Mouse (Mus musculus) neural tube, embryonic 10.5 days (tissue): ENCODE data around the gene Gtf2i.
"Not testable (repeated sequence)": the region's sequence is repeated elsewhere in the genome, so short reads cannot be mapped to it uniquely, and the experiment has no call there.

Experiments
- DNase-seq: peaks from one replicate; pipeline ENCODE4 v3.0.0-alpha.2; 2017; ENCODE audit warnings: low spot score; ENCODE audit errors: extremely low spot score

Gtf2i gene

GRCm38 (mm10) chr5:134314688-134315622, at the start of gene Gtf2i:
Gtf2i (minus strand) TSS chr5:134314760.
- DNase-seq: peak; percentile 98

- DNase-seq: no peak
Measured at GRCm38 (mm10) chr5:134359101-134359500, 44.5 kb upstream of the Gtf2i start.

- DNase-seq: not testable (repeated sequence)
Measured at GRCm38 (mm10) chr5:134355372-134355771, 40.8 kb upstream of the Gtf2i start.

GRCm38 (mm10) chr5:134353117-134353516, 38.6 kb upstream of the Gtf2i start:
- no peak for DNase-seq

GRCm38 (mm10) chr5:134352527-134353001, 38.0 kb upstream of the Gtf2i start:
- no peak for DNase-seq

GRCm38 (mm10) chr5:134350660-134351059, 36.1 kb upstream of the Gtf2i start:
- peak; percentile 45 for DNase-seq

- DNase-seq: no peak
Measured at GRCm38 (mm10) chr5:134347066-134347465, 32.5 kb upstream of the Gtf2i start.

DNA sequence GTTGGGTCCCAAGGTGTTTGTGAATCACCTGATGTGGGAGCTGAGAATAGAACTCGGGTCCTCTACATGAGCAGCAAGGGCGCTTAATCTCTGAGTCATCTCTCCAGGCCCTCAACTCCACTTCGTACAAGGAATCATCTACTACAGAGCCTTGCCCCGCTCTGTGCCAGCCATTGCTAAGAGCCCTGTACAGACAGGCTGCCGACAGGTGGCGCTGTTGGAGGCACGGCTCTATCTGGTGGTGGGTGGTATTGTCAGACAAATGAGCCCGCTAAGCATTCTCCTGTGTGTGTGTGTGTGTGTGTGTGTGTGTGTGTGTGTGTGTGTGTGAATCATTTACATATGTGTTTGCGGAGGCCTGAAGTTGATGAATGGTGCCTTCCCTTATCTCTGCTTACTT, 30.9 kb upstream of the Gtf2i start:
- no peak for DNase-seq

GRCm38 (mm10) chr5:134344076-134344475, 29.5 kb upstream of the Gtf2i start:
- no peak for DNase-seq

DNA sequence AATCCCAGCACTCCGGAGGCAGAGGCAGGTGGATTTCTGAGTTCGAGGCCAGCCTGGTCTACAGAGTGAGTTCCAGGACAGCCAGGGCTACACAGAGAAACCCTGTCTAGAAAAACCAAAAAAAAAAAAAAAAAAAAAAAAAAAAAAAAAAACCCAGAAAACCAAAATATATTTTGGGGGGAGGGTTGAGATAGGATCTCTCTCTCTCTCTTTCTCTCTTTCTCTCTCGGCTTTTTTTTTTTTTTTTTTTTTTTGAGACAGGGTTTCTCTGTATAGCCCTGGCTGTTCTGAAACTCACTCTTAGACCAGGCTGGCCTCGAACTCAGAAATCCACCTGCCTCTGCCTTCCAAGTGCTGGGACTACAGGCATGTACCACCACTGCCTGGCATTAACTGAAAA, 29.0 kb upstream of the Gtf2i start:
- DNase-seq: not testable (repeated sequence)

- DNase-seq: no peak
Measured at GRCm38 (mm10) chr5:134342503-134343205, 28.1 kb upstream of the Gtf2i start.

- DNase-seq: no peak
Measured at GRCm38 (mm10) chr5:134341721-134342120, 27.2 kb upstream of the Gtf2i start.

GRCm38 (mm10) chr5:134341321-134341720, 26.8 kb upstream of the Gtf2i start:
- DNase-seq: no peak

- DNase-seq: no peak
Measured at GRCm38 (mm10) chr5:134340101-134340522, 25.6 kb upstream of the Gtf2i start.

- not testable (repeated sequence) for DNase-seq
Measured at GRCm38 (mm10) chr5:134337012-134337411, 22.5 kb upstream of the Gtf2i start.

GRCm38 (mm10) chr5:134332743-134333142, 18.2 kb upstream of the Gtf2i start:
- no peak for DNase-seq

- DNase-seq: no peak
Measured at GRCm38 (mm10) chr5:134330082-134330481, 15.5 kb upstream of the Gtf2i start.

DNA sequence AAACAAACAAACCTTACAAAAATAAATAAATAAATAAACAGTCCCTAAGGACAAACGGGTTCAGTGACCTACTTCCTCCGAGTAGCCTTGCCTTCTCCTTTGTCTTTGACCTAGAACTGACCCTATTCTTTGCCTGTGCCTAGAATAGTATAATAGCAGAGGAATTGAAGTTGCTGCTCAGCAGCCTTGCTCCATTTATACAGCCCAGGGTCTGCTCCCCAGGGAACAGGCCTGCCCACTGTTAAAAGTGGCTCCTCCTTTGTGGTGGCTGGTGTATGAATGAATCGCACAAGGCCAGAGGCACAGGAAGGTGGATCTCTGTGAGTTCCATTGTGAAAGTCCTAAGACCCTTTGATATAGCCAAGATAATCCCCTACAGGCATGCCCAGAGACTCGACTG, 14.8 kb upstream of the Gtf2i start:
- DNase-seq: no peak

- DNase-seq: no peak
Measured at GRCm38 (mm10) chr5:134328482-134329001, 14.0 kb upstream of the Gtf2i start.

- DNase-seq: no peak
Measured at GRCm38 (mm10) chr5:134325856-134326566, 11.5 kb upstream of the Gtf2i start.

GRCm38 (mm10) chr5:134323869-134324268, 9.3 kb upstream of the Gtf2i start:
- no peak for DNase-seq
